Mouse (Mus musculus): ENCODE measurements around the gene B3galt5. TPM values are rescaled to one million over a fixed set of nuclear protein-coding genes. Genes with fewer than 3 reads are reported as not detected.

B3galt5 gene
- polyA plus RNA-seq, 1 experiment from 2014 or later: 0.06 TPM

Other genes with a start within 250 kb of the B3galt5 start
- 68.8 and 70.4 TPM in 2 replicates for gene Psmg1, start 244.8 kb upstream of the B3galt5 start, polyA plus RNA-seq (2015; fragmentation: Nextera tagmentation; extraction: Ambion mirVana)
- 15.1 and 16.2 TPM in 2 replicates for gene Brwd1, start 153.3 kb upstream of the B3galt5 start, polyA plus RNA-seq (2015; fragmentation: Nextera tagmentation; extraction: Ambion mirVana)
- gene Hmgn1, start 108.1 kb upstream of the B3galt5 start, polyA plus RNA-seq (2015; fragmentation: Nextera tagmentation; extraction: Ambion mirVana): 173 and 234 TPM in 2 replicates
- 19.1 and 22.4 TPM in 2 replicates for gene Wrb, start 90.4 kb upstream of the B3galt5 start, polyA plus RNA-seq (2015; fragmentation: Nextera tagmentation; extraction: Ambion mirVana)
- 0.13 and 0.21 TPM in 2 replicates for gene Lca5l, start 43.5 kb upstream of the B3galt5 start, polyA plus RNA-seq (2015; fragmentation: Nextera tagmentation; extraction: Ambion mirVana)
- gene Sh3bgr, start 35.4 kb upstream of the B3galt5 start, polyA plus RNA-seq (2015; fragmentation: Nextera tagmentation; extraction: Ambion mirVana): 1.2 and 1.5 TPM in 2 replicates
- gene Itgb2l, start 207.8 kb downstream of the B3galt5 start, polyA plus RNA-seq (2015; fragmentation: Nextera tagmentation; extraction: Ambion mirVana): 0.57 and 0.85 TPM in 2 replicates
- 0.49 and 0.60 TPM in 2 replicates for gene Pcp4, start 231.8 kb downstream of the B3galt5 start, polyA plus RNA-seq (2015; fragmentation: Nextera tagmentation; extraction: Ambion mirVana)

Measured in liver, embryonic 13.5 days (tissue).